Mouse (Mus musculus) layer of hippocampus, postnatal 14 days (tissue): ENCODE measurements around the gene Pafah1b2. TPM values are rescaled to one million over a fixed set of nuclear protein-coding genes. Genes with fewer than 3 reads are reported as not detected.

Experiments used
- DNase-seq, 2 experiments: peaks; one replicate each; pipeline ENCODE4 v3.0.0; 2021 to 2022; ENCODE audit warnings: low spot score in 2 of 2, mixed read lengths in 1 of 2
- total RNA-seq, 2 experiments: library from RNA; stranded (reverse); gene quantifications; 2 replicates each; pipeline ENCODE4 v1.2.3; 2021

Gene Pafah1b2
- total RNA-seq, 2 experiments from 2014 or later = 196 to 238 TPM

GRCm38 (mm10) chr9:46027994-46028393 lies 15.5 kb upstream of the Pafah1b2 start:
- peak in 1 of 2 experiments; percentile 42 for DNase-seq

DNA sequence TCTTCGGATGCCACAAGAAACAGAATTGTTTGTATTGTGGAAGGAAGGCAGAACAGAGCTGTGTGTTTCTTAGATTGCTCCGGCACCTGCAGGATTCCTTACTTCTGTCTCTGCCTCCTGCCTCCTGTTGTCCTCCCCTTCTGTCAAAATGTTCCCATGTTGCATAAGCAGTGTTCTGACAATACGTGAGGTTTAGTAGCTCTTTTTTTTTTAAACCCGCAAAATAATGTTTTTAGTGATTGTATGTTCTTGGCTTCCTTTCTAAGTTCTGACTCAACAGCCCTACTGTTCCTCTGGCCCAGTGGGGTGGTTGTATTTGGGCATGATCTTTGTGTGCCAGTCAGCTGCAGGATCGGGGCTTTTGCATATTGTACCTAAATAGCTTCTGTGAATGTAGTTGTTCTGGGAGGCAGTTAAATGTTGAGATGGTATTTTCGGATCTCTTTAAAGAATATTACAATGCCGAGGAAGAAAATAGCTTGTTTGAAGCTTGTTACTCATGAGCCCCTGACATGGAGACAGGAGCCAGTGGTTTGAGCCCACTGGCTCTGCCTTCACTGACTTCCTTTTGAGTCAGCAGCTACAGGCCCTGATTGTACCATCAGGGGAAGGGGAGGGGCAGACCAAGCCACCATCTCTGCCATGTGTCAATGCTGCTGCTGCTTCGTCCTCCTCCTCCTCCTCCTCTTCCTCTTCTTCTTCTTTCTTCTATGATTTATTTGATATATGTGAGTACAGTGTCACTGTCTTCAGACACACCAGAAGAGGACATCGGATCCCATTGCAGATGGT lies 13.8 kb upstream of the Pafah1b2 start:
- DNase-seq = peak; percentile 32 to 63

DNA sequence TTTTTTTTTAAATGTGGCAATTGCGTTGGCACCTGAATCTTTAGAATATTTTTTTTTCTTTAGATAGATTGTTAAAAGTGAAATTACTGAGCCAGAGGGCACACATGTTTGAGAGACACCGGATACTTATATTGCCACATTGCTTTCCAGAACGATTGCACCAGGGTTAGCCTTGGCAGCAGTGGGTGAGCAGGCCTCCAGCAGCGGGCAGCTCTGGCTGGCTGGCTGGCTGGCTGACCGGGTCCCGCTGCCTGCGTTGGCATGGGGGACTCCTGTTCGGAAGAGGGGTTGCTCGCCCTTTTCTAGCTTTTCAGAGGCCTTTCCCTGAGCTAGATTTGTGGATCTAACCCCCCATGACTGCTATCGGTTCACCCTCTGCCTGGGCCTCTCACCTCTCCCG lies 11.1 kb upstream of the Pafah1b2 start:
- no peak for DNase-seq

- no peak for DNase-seq
Observed at GRCm38 (mm10) chr9:46019975-46020374, 7.5 kb upstream of the Pafah1b2 start.

DNA sequence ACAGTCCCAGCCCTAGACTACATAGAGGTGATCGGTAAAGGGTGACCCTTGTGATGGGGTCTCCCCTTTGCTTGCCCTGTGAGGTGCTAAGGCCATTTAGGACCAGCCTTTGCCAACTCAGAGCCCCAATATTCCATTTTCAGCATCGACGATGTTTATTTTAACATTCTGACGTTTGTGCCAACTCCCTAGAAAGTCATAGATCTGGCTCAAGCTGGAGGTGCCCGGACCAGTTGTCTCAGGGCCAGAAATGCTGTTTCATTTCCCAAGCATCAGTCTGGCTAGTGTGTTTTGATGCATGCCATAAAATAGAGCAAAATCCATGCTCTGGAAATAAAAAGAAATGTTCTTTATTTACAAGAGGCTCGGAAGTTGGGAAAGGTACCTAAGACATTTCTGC lies 5.8 kb upstream of the Pafah1b2 start:
- no peak for DNase-seq

DNA sequence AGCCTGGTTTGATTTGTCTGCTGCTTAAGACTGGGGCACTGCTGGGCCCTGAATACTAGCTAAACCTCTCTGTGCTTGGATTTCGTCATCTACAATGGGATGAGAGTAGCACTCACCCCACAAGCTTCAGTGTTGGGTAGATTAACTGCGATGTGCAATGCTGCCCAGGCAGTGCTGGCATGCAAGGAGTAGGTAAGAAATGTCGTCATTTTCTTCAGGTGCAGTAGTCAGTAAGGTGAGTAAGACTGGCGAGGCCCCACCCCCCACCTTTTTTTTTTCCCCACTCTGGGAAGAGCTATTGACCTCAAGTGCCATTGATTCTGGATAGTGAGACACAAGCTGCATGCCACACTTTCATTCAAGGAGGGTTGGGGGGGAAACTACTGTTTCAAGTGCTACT lies 3.9 kb upstream of the Pafah1b2 start:
- no peak for DNase-seq

GRCm38 (mm10) chr9:46015831-46016230 lies 3.3 kb upstream of the Pafah1b2 start:
- DNase-seq = no peak

GRCm38 (mm10) chr9:46015081-46015551 lies 2.6 kb upstream of the Pafah1b2 start:
- DNase-seq = no peak

DNA sequence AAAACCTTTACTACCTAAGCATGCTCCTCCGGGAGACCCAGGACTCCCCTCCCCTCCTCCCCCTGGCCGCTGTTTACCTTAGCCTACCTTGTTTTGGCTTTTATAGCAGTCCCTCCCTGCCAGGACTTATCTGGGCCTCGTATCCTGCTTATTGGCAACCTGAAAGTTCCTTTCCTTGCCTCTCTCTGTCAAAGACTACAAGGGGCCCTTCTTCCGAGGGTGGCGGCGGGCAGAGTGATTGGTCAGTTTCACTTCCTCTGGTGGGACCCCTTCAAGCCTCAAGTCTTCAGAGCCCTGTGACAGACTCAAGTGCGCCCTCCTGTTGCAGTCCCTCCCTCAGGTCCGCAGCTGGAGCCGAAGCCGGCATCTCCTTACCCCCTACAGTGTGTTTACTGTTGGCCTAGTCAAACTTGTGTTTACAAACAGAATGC lies 1.8 kb upstream of the Pafah1b2 start:
- peak in 1 of 2 experiments; percentile 56 for DNase-seq

- no peak for DNase-seq
Observed at GRCm38 (mm10) chr9:46013616-46014015, 1.1 kb upstream of the Pafah1b2 start.

DNA sequence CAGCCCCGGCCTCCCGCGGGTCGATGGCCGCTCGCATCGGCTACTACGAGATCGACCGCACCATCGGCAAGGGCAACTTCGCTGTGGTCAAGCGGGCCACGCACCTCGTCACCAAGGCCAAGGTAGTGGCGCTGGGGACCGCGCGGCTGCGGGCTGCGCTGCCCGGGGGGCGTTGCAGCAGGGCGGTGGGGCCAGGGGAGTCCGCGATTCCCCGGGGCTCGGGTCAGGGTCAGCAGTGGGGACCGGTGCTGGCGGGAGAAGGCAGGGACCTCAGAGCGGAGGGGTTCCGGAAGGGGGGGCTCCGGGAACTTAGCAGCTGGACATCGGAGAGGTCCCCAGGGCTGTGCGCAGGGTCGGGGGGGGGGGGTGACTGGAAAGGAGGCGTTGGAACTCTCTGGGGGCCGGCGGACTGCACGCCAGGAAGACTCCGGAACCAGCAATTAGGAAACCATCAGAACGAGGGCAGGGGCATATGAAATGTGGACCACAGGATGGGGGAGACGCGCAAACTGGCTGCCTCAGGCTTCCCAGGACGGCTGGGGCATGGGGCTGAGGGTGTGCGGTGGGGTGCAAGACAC lies 608 bp upstream of the Pafah1b2 start:
- DNase-seq = no peak

- no peak for DNase-seq
Observed at GRCm38 (mm10) chr9:46011094-46011970, 1.2 kb downstream of the Pafah1b2 start.

DNA sequence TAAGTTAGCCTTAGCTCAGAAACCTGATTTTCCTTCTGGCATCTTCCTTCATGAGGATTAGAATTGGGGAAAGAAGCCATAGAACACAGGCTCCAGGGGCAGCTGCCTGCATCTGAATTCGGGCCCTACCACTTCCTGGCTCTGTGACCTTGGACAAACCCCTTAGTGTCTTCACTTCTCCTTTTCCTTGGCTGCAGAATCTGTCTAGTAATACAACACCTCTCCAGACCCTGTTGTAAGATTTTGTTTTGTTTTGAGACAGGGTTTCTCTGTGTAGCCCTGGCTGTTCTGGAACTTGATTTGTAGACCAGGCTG lies 2.9 kb downstream of the Pafah1b2 start:
- no peak for DNase-seq

DNA sequence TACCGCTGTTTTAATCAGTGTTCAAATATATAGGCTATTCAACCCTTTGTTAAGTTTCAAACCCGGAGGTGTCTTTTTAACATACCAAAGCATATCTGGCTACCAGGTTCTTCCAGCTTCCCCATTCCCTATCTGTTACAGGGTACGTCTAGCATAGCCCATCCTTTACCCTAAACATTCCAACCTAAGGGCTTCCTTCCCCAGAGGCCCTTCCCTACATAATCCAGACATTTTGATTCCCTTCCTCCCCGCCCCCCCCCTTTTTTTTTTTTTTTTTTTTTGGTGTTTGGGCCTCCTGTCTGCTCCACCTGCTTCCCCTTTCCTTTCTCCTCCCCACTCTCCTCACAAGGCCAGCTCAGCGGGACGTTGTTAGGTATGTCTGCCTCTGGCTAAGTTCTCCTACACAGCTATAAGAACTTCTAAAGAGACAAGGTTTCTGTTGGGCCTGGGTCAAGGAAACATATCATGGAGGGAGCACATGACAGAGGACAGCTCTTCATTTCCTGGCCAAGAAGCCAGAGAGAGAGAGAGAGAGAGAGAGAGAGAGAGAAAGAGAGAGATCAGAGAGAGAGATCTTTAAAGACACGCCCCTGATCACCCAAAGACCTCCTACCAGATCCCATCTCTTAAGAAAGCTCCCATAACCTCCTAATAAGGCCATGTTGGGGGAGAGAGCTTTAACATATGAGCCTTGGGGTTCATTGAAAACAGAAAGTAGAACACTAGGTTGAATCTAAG lies 3.4 kb downstream of the Pafah1b2 start:
- no peak for DNase-seq

GRCm38 (mm10) chr9:46006224-46006623 lies 6.3 kb downstream of the Pafah1b2 start:
- DNase-seq = no peak

GRCm38 (mm10) chr9:46004529-46004928 lies 8.0 kb downstream of the Pafah1b2 start:
- DNase-seq = no peak

- DNase-seq = peak; percentile 89 to 91
Observed at GRCm38 (mm10) chr9:46003729-46004128, 8.8 kb downstream of the Pafah1b2 start.

- DNase-seq = no peak
Observed at GRCm38 (mm10) chr9:45999009-45999408, 13.5 kb downstream of the Pafah1b2 start.

GRCm38 (mm10) chr9:45985229-45985567 lies 27.3 kb downstream of the Pafah1b2 start:
- peak; percentile 31 to 68 for DNase-seq

- DNase-seq = peak; percentile 89 to 92
Observed at GRCm38 (mm10) chr9:45984409-45985228, 27.9 kb downstream of the Pafah1b2 start.
